Mouse (Mus musculus) activated CD4-positive, CD25-positive, alpha-beta regulatory T cell (primary cell): ENCODE results near the gene Lrpprc. TPM values are rescaled to one million over a fixed set of nuclear protein-coding genes. Genes with fewer than 3 reads are reported as not detected.

Experiments used
- polyA plus RNA-seq, 2 experiments: library from polyadenylated mRNA; unstranded; fragments of 100-300 nt; shearing (Covaris generic); gene quantifications; one replicate each; pipeline ENCODE4 v1.2.1; 2017

Lrpprc gene
- 10 to 100 TPM; 32.8 to 40.7 TPM for polyA plus RNA-seq

GRCm38 (mm10) chr17:84790447-84791098, at the start of gene Lrpprc:
Gene Lrpprc, minus strand, starts transcription at chr17:84790789.

GRCm38 (mm10) chr17:84682734-84683717, 107.6 kb downstream of the Lrpprc start, which contains the start of gene Abcg5:
Gene Abcg5, minus strand, starts transcription at chr17:84683011.

GRCm38 (mm10) chr17:84675951-84676366, 114.6 kb downstream of the Lrpprc start, which contains the start of gene Abcg8:
Gene Abcg8, plus strand, starts transcription at chr17:84676302.

Other genes with a start within 250 kb of the Lrpprc start
- 1 to 10 TPM in 1 of 2 experiments, under 1 TPM in 1; 0.34 to 1.2 TPM for gene Dync2li1, start 164.3 kb downstream of the Lrpprc start, polyA plus RNA-seq
- gene Abcg8, start 114.5 kb downstream of the Lrpprc start, polyA plus RNA-seq, result not detected
- under 1 TPM in 1 of 2 experiments, not detected in 1; 0.68 TPM for gene Abcg5, start 107.8 kb downstream of the Lrpprc start, polyA plus RNA-seq
- gene Ppm1b, start 166.0 kb upstream of the Lrpprc start, polyA plus RNA-seq, result 100 to 1,000 TPM; 138 to 145 TPM
- under 1 TPM; 0.30 to 0.72 TPM for gene Slc3a1, start 237.6 kb upstream of the Lrpprc start, polyA plus RNA-seq